Mouse (Mus musculus) common myeloid progenitor, adult 5-6 weeks (primary cell): ENCODE measurements around the gene Zfp866. TPM values are rescaled to one million over a fixed set of nuclear protein-coding genes. Genes with fewer than 3 reads are reported as not detected.
A peak's percentile ranks its signal among the peaks of the same experiment; 100 is the strongest.

Experiments
- ATAC-seq: replicated peaks from 2 replicates; pipeline ENCODE4 v1.8.0; 2016; ENCODE audit warnings: low read depth, mild to moderate bottlenecking, moderate TSS enrichment, inconsistent platforms; ENCODE audit not compliant: poor library complexity, severe bottlenecking
- total RNA-seq: library from RNA; stranded (forward); fragments of 200-1000, 187-1606 nt; gene quantifications from 2 replicates; pipeline ENCODE4 v1.2.3, GENCODE M21; 2017

Gene Zfp866
- total RNA-seq, 1 experiment from 2014 or later, result 23.3 TPM

DNA sequence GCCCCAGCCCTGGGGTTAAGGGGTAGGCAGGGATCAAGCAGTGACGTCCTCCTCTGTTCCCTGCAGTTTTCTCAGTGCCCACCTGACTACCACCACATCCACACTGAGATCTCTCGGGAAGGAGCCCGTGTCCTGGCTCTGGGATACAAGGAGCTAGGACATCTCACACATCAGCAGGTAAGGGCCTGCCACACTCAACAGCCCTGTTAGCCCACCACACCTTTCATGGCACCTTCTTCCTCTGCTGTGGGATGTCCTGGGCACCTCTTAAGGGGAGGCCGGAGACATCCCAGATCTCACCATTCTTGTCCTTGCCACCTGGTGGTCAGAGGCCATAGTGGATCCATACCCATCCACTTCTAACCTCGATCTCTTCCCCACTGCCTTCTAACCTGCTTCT is 9.0 kb upstream of the Zfp866 start:
- ATAC-seq, result no peak

DNA sequence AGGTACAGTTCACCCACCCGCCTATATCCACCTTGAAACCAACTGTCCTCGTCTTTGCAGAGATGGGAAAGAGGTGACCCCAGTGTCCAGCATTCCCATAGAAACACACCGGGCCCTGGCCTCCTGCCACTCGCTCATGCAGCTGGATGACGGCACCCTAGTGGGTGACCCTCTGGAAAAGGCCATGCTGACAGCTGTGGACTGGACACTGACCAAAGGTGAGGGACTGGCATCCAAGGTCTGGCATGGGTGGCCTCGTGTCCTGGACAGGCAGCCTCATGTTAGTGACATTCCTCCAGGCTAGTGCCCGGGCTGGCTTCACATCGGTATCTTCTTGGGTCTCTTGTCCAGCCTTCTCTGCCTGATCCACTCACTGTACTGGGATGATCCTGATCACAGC is 8.3 kb upstream of the Zfp866 start:
- ATAC-seq, result no peak

DNA sequence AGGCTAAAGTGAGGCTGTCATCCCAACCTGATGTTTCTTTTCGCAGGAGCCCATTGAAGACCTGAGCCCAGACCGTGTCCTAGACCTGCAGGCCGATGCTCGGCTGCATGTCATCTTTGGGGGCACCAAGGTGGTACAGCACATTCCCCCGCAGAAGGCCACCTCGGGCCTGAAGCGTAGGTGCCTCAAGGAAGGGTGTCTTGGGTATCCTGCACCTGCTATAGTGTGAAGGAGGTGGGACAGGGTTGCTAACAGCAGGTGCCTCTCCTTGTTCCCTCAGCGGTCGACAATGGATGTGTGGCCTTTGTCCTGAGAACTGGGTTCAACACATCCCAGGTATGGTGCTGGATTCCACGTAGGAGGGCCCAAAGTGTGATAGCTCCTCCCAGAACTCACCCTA is 6.7 kb upstream of the Zfp866 start:
- ATAC-seq, result no peak

DNA sequence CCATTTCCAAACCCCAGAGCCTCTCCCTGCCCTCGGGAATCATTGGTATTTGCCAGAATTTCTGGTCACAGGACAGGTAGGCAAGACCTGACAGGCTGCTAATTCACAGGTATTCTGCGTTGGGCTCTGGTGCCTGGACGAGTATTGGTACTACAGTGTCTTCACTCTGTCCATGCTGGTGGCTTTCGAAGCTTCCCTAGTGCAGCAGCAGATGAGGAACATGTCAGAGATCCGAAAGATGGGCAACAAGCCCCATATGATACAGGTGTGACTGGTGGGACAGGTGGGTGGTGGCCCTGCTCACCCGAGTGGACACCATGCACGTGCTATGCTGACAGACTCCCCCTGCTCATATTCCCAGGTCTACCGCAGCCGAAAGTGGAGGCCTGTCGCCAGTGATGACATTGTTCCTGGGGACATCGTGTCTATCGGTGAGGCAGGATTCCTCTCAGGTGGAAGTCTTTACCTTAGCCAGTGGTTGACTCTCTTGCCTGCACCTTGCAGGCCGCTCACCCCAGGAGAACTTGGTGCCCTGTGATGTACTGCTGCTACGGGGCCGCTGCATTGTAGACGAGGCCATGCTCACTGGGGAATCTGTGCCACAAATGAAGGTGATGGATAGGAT is 5.9 kb upstream of the Zfp866 start:
- no peak for ATAC-seq

DNA sequence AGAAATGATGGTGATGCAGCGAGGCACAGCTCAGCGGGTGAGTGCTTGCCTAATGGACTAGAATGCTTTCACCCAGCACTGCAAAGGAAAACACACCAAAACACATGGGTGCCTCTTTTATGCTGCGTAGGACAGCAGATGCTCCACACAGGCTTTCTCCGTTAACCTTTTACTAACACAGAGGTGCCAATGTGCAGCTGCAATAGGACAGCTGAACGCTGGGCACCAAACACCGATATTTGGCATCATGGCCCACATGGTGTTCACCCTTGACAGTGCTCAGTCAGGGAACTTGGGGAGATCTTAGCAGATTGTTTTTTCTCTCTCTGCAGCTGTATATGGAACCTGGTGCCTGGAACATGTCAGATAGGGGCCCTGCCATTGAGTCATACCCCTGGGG is 3.9 kb upstream of the Zfp866 start:
- no peak for ATAC-seq

DNA sequence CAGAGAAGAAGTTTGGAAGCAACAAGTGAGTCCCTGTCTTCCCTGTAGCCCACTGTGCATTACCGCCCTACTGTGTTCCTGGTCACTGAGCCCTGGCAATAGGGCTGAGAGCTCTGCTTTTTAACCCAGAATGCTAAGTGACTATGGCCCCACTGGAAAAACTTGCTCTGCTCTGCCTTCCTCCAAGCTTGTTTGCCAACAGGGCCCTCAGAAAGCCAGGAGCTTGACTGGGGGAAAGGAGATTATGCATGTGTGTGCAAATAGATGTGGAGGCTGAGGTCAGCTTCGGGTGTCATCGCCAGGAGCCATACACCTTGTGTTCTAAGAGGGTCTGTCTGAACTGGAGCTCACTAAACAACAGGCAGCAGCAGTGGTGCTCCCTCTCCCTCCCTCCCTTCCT is 3.1 kb upstream of the Zfp866 start:
- no peak for ATAC-seq

DNA sequence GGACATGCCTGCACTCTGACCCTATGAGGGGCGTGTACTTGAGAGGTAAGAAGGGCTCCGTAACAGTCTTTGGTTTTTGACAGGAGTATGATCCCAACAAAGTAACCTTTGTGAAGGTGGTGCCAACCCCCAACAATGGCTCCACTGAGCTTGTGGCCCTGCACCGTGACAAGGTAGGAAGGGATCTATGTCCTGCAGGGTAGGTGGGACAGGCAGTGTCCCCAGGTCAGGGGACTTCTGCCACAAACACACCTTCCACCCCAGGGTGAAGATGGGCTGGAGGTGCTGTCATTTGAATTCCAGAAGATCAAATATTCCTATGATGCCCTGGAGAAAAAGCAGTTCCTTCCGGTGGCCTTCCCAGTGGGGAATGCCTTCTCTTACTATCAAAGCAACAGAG is 2.7 kb upstream of the Zfp866 start:
- ATAC-seq, result no peak

DNA sequence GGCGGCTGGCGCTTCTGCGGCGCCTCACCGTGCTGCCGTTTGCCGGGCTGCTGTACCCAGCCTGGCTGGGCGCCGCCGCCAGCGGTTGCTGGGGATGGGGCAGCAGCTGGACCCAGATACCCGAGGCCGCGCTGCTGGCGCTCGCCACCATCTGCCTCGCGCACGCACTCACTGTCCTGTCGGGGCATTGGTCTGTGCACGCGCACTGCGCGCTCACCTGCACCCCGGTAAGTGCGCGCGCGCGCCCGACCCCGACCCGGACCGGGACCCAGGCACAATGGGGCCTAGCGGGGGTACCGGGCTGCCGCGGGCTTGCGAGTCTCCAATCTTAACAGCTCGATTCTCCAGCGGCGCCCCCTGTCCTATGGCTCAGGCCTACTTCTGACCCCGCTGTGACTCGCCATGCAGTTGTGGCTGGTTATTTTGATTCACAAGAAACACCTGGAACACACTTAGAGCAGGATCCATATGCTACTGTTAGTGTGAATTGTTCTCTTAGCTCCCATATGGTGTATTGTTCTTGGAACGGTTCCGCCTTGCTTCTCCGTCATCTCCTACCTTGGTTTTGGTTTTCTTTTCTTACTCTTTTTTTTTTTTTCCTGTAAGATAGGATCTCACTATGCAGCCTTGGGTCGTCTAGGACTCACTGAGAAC is 564 bp upstream of the Zfp866 start:
- ATAC-seq, result peak; percentile 24; the same call in 1 of the 2 replicates

DNA sequence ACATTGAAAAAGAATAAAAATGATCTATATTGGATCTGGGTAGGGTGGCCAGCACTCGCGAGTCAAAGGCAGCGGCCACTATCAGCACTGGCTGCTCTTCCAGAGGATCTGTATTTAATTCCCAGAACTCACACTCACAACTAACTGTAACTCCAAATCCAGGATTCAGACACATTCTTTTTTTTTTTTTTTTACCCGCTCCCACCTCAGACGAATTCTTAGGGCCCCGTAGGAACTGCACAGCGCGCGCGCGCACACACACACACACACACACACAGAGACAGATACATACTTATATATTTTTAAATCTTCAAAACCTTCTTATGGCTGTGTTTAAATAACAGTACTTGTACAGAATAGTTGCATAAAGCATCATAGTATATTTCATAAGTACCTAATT is 614 bp downstream of the Zfp866 start:
- peak; percentile 16 for ATAC-seq

DNA sequence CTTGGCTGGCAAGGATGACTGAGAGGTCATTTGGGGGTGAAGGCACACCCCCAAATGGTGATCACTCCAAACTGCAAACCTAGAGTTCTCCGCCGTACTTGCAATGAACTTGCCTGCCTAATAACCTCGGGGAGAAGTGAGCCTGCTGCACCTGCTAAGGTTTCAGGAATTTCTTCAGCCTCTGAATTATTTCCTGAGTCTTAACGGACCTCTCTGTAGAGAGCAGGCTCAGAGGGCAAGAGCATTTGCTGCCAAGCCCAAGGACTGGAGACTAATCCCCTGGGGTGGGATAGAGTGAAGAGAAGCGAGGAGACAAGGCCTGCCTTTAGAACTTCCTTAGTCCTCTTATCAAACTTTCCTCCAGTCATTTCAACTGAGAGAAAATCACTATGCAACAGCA is 1.2 kb downstream of the Zfp866 start:
- no peak for ATAC-seq

DNA sequence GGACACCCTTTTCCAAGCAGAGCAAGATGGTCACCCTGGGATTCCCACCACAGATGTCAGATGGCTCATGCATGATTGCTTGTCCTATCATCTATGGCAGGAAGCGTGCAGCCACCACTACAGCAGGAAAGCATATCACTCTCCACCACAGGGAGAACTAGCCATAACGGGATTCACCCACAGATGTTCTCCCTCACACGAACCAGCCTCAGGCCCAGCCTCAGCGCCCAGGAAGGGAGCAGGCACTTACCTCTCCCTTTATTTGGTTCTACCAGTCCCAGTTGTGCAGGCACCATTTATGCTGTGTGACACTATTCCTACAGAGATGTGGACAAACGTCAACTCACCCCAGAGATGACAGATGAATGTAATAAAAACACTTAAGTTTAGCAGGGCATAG is 1.9 kb downstream of the Zfp866 start:
- peak; percentile 33 for ATAC-seq

DNA sequence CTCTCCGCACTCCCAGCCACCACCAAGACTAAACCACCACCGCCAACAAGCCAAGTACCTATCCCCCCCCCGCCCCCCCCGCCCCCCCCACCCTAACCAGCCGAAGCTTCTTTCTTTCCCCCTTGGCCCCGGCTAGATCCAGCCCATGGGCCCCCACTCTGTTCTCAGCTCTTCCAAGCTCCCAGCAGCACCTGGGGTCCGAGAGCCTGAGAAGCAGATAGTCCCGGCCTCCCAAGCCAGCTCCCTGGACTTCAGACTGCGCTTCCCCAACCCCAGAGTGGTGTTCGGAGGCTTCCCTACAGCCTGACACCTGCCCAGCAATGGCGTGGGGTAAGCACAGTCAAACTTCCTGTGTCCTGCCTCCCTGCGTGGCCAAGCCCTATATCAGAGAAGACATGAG is 13.9 kb downstream of the Zfp866 start:
- ATAC-seq, result no peak

DNA sequence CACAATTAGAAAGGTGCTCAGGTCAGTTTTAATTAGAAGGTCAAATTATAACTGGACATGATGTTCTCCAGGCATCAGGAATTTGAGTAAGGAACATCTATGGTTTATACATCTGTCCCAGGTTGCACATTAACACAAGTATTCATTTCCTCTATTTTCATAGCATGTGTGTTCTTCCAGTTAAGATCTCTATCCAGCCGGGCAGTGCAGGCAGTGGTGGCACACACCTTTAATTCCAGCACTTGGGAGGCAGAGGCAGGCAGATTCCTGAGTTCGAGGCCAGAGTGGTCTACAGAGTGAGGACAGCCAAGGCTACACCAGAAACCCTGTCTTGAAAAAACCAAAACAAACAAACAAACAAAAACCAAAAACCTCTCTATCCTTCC is 15.8 kb downstream of the Zfp866 start:
- ATAC-seq, result peak; percentile 38

DNA sequence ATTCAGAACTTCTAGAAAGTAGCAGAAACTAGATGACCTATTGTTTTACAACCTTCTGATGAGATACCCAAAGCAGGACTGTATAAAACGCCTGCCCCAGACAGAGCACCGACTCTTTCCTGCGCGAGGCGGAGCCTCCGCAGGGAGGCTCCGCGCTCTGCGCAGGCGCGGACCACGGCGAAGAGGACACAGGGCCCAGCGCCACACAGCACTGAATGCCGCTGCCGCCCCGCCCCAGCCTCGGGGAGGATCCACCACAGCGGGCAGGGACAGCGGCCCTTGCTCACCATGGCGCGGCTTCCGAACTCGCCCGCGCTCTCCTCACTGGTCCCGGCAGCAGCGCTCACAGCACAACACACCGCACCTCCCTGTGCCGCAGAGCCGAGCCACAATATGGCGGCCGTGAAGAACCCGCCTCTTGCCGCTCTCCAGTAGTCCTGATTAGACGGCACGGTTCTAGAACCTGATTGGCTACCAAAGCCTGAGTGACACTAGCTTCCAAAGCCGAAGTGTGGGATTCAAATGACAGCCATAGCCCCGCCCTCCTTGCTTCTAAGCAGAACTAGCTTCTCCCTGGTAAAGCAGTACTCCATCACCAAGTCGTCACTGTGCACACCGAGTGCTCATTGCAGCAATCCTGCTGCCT is 16.4 kb downstream of the Zfp866 start, which contains the start of gene Gm20422:
Gene Gm20422, minus strand, starts transcription at position 384 of the 646 bp plus-strand sequence.
- ATAC-seq, result peak; percentile 100

DNA sequence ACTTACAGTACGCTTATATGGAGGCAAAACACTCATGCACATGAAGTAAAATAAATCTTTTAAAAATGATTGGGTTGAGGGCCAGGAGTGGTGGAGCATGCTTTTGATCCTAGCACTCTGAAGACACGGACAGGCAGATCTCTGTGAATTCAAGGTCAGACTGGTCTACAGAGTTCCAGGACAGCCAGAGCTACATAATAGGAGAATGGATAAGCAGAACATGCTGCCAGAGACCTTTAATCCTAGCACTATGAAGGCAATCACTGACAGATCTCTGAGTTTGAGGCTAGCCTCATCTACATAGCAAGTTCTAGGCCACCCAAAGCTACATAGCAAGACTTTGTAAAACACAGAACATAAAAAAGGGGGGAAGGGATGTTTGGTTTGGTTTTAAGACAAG is 18.9 kb downstream of the Zfp866 start:
- ATAC-seq, result no peak

DNA sequence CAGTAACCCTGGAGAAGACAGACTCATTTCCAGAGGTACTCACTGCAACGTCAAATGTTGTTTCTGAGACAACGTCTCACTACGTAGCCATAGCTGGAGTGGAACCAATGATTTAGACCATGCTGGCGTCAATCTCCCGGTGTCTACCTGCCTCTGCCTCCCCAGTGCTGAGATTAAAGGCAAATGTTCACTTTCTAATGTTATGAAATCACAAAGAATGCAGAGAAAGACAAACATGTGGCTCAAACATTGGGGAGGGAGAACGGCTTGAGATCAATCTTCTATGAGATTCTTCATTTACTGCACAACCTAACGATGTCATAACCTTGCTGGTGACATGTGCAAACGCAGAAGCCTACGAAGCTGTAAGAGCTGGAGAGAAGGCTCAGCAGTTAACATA is 19.8 kb downstream of the Zfp866 start:
- no peak for ATAC-seq

DNA sequence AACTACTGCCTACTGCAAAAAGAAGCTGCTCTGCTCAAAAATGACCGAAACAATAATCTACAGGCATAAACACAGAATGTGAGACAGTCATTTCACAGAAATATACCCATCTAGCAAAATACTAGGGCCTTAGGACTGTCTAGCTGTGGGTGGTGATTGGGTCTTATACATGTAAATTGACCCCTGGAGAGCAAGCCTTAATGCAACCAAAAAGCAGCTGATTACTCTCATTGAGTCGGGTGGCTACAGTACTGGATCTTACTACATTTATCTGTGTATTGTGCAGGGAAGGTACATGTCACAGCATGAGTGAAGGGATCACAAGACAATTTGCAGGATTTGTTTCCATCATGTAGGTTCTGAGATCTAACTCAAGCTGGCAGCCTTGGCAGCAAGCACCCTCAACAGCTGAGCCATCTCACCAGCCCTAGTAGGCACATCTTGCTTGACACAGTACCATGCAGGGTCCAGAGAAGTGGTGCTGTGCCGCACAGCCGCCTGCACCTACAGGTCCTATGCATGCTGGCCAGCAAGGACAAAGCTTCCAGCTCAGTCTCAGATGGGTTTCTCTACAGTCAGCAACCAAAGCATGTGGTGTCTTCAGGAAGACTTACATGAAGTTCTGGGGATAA is 29.0 kb downstream of the Zfp866 start:
- no peak for ATAC-seq

DNA sequence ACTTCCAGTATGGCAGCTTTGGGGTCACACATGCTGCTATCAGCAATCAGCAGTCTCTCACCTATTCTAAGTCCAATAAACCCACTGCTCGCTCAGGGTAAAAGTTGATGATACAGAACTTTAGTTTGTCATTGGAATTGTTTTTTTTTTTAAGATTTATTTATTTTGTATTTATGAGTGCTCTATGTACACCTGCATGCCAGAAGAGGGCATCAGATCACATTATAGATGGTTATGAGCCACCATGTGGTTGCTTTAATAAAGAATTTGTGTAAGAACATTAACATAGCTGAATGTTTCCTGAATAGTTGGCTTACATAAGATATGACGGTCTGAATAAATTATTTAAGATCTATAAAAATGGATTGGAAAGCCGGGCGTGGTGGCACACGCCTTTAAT is 32.7 kb downstream of the Zfp866 start:
- ATAC-seq, result no peak

DNA sequence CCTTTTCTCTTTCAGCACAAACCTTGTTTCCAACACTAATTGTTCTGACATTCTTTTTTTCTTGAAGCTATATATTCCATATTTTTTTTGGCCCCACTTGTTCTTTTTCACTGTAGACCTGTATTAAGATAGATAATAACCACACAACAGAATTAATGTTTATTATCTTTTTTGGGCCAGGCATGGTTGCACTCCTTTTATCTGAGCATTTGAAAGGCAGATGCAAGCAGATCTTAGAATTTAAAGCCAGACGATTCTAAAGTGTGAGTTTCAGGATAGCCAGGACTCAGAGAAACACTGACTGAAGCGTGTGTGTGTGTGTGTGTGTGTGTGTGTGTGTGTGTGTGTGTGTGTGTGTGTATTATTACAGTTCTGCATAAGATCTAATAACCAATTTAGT is 38.5 kb downstream of the Zfp866 start:
- ATAC-seq, result no peak

DNA sequence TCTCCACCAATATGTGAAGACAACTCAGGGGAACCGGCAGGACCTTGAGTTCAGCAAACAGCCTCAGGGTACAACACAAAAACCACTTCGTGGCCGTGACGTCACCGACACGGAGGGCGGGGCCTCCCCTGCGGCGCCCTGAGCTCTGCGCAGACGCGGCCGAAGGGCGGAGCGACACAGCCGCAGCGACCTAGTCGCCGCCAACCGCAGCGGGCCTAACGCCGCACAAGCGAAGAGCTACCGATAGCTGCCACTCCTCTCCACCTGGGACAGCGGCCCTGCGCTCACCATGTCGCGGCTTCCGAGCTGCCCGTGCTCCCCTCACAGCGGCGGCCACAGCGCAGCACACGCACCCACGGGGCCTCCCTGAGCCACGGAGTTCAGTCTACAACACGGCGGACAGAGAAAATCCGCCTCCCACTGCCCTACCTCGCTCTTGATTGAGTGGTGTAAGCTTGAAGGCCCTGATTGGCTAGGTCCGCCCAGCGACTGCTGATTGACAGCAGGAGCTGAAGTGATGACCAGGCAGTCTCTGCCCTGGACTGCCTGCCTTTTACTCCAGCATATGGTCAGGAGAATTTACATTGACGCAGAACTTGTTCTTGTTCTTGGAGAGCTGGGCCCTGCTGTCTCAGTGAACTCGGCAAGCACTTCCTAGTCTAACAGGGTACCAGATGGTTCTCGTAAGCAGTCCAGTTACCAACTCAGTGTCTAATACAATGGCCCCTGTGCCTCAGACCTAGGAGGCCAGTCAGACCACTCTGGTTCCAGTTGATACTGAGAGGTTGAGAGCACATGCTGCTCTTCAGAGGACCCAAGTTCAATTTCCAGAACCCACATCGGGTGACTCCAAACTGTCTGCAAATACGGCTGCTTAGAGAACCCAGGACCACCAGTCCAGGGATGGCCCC is 41.2 kb downstream of the Zfp866 start, which contains the start of gene Zfp963:
Gene Zfp963, minus strand, starts transcription at position 427 of the 911 bp plus-strand sequence.
- ATAC-seq, result peak; percentile 92
